Mouse (Mus musculus): ENCODE data around the gene Clasrp. TPM values are rescaled to one million over a fixed set of nuclear protein-coding genes. Genes with fewer than 3 reads are reported as not detected.

Gene Clasrp
- total RNA-seq (2021), result 10 to 100 TPM; 70.4 to 87.0 TPM
- long read RNA-seq, experiment 1, transcript Clasrp-209 (21 exons, 2,151 nt), result major isoform, 7 of 67 reads
- long read RNA-seq, experiment 1, transcript Clasrp-201 (21 exons, 2,180 nt), result minor isoform, 6 of 67 reads
- long read RNA-seq, experiment 1, partial matches to known transcripts, result 14 of 67 reads
- long read RNA-seq, experiment 1, other reads (novel, unspliced or antisense), result 39 of 67 reads
- long read RNA-seq, experiment 2, transcript Clasrp-209 (21 exons, 2,151 nt), result major isoform, 5 of 41 reads
- long read RNA-seq, experiment 2, transcript Clasrp-201 (21 exons, 2,180 nt), result major isoform, 5 of 41 reads
- long read RNA-seq, experiment 2, partial matches to known transcripts, result 5 of 41 reads
- long read RNA-seq, experiment 2, other reads (novel, unspliced or antisense), result 23 of 41 reads

GRCm38 (mm10) chr7:19603849-19604605 is at the start of gene Clasrp:
TSS of gene Clasrp (minus strand) at chr7:19604486.
- peak; percentile 95 to 96 for DNase-seq (ENCODE audit: low spot score in 2 of 2)

- no peak for DNase-seq (ENCODE audit: low spot score in 2 of 2)
Measured at GRCm38 (mm10) chr7:19652614-19653013, 48.3 kb upstream of the Clasrp start.

DNA sequence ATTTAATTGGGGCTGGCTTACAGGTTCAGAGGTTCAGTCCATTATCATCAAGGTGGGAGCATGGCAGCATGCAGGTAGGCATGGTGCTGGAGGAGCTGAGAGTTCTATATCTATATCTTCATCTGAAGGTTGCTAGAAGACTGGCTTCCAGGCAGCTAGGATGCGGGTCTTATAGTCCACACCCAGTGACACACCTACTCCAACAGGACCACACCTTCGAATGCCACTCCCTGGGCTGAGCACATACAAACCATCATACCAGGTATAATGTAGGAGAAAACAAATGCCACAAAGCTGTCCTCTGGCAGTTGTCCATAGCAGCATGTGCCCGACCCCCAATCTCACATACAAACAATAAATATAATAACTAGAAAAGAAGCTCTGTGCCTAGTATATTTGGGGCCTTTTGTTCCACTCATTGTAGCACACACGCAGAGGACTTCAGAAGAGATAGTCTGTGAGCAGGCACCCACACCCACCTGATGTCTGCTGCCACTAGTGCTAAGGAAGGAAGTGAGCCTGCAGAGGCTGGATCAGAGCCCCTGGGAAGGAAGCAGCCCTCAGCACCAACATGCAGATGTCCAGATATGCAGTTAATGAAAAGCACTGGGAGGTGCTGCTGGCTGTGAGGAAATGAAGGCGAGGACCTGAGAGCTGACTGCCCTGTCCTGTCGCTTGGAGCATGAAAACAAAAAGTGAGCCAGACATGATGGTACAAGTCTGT is 46.9 kb upstream of the Clasrp start:
- DNase-seq (ENCODE audit: low spot score in 2 of 2), result no peak

DNA sequence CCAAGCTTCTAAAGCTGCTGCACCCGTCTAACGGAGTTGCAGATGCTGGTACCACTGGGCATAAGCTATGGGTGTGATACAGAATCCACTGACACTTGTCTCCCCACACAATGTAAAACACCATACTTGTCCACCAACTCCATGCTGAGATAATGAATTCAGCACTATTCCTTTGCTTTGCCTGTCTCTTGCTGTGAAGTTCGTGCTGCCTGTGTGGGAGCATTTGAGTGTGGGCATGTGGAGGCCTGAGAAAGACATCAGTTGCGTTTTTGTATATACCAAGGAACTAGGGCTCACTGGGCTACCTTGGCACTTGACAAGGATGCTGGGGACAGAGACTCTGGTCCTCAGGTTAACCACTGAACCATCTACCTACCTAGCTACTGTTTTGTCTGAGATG is 36.9 kb upstream of the Clasrp start:
- DNase-seq (ENCODE audit: low spot score in 2 of 2), result peak in 1 of 2 experiments; percentile 61

DNA sequence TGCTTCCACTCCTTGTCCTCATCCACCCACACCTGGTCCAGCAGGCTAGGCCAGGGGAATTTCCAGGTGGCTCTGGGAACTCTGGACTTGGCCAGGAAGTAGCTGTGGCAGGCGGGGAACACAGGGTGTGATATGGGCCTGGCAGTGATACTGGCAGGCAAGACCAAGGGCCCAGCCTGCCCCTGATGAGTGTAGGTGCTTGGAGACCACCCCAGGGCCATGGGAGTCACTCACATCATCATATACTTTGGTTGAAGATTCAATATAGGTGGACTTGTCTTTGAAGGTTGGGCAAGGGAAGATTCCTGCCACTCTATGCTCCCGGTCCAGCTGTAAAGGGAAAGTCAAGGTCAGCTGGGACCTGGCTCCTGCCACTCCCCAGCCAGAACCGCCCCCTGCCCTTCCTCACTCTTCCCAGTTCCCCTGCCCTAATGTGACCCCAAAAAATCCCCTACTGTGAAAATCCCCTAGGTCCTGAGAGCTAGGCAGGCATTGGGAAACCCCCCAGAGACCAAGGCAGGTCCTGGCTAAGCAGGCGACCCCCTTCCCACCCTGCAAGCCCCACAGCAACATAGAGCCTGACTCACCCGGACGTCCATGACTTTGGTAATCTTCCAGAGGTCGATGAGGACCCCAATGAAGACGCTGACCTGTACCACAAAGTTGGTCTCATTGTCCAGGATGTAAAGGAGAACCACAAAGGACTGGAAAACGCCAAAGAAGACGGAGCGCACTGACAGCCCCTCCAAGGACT is 31.0 kb upstream of the Clasrp start:
- DNase-seq (ENCODE audit: low spot score in 2 of 2), result no peak

GRCm38 (mm10) chr7:19634591-19634990 is 30.3 kb upstream of the Clasrp start:
- DNase-seq (ENCODE audit: low spot score in 2 of 2), result no peak

- no peak for DNase-seq (ENCODE audit: low spot score in 2 of 2)
Measured at GRCm38 (mm10) chr7:19633855-19634254, 29.6 kb upstream of the Clasrp start.

GRCm38 (mm10) chr7:19633197-19633596 is 28.9 kb upstream of the Clasrp start:
- no peak for DNase-seq (ENCODE audit: low spot score in 2 of 2)

DNA sequence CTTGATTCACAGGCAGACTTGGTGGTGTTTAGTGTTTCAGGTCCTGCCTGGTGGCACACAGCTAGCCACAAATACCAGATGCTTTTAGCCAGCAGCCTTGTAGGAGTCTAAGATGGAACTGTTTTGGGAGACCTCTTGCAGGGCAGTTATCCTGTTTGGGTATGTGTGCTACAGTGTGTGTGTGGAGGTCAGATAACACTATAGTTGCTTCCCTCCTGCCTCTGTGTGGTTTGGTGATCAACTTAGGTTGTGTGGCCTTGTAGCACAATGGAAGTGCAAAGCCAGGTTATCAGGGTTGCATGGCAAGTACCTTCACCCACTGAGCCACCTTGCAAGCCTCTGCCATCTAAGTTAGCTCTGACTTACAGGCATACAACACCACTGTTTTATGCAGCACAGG is 28.4 kb upstream of the Clasrp start:
- DNase-seq (ENCODE audit: low spot score in 2 of 2), result no peak

DNA sequence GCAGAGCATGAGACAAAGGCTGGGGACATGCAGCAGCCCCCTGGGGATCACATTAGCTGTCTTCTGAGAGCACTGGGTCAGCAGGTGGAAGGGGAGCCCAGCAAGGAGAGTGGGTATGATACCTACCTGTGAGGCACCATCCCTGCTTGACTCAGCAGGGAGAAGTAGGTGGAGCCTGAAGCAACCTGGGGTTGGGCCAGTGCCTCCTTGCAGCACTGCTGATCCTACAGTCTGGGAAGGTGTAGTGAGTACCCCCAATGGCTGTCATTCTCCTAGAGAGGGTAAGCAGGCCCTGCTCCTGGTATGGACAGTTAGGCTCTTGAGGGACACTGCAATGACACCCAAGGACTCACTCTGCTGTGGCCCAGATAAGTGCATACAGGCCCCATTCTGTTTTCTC is 28.0 kb upstream of the Clasrp start:
- DNase-seq (ENCODE audit: low spot score in 2 of 2), result no peak

- peak; percentile 91 to 93 for DNase-seq (ENCODE audit: low spot score in 2 of 2)
Measured at GRCm38 (mm10) chr7:19629361-19629734, 25.1 kb upstream of the Clasrp start, which contains the start of gene Relb. TSS of gene Relb (minus strand) at chr7:19629438.

DNA sequence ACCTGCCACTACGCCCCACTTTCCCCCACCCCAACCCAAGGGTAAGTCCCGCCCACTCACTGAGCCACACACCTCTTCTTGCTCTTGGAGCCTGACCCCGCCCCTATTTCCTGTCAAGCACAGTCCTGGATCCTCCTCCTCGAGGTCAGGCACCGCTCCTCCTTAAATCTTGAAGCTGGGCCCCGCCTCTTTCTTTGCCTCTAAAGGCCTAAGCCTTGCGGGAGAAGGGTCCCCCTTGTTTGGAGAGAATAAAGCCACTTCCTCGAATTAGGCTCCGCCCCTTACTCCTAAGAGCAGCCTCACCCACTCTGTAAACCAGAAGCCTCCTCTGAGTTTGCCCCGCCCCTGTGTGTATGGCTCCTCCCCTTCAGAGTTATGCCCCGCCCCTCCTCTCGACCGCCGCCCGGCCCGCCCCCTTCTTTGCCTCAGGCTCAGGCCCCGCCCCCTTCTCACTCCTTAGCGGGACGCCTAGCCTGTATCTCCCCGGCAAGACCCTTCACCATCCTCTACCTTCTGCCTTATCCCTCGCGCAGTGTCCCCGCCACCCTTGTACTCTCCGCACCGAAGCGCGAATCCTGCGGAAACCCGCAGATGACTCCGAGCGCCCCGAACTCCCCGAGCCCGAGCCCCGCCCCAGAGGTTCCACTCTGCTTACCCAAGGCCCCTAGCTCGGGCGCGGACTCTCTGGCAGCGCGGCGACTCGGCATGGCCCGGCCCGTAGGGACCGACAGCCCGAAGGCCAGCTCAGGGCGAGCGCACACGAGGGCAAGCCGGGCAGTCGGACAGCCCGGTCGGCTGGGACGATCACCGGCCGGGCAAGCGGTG is 24.5 kb upstream of the Clasrp start:
- DNase-seq (ENCODE audit: low spot score in 2 of 2), result peak; percentile 82 to 86

- no peak for DNase-seq (ENCODE audit: low spot score in 2 of 2)
Measured at GRCm38 (mm10) chr7:19628192-19628535, 23.9 kb upstream of the Clasrp start.

- no peak for DNase-seq (ENCODE audit: low spot score in 2 of 2)
Measured at GRCm38 (mm10) chr7:19627721-19628120, 23.4 kb upstream of the Clasrp start.

DNA sequence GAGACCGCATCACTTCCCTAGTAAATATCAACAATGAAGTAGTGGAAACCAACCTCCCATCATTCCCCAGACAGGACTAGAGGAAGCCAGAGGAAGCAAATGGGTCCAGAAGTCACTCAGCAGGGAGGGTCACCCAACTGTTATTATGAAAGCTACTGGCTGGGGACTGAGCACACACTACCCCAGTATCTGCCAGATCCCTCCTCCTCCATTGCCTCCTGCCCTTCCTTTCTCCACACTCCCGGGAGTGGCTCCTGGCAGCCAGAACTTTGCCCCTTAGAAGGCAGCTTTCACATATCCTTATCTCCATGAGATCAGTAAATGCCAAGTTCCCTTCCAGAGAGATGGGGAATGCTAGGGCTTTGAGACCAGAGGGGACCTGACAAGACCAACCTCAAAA is 19.1 kb upstream of the Clasrp start:
- DNase-seq (ENCODE audit: low spot score in 2 of 2), result no peak

GRCm38 (mm10) chr7:19622241-19622640 is 18.0 kb upstream of the Clasrp start:
- DNase-seq (ENCODE audit: low spot score in 2 of 2), result no peak

- peak; percentile 45 to 68 for DNase-seq (ENCODE audit: low spot score in 2 of 2)
Measured at GRCm38 (mm10) chr7:19620811-19621210, 16.5 kb upstream of the Clasrp start.

GRCm38 (mm10) chr7:19619004-19619801 is 14.9 kb upstream of the Clasrp start:
- peak; percentile 76 to 80 for DNase-seq (ENCODE audit: low spot score in 2 of 2)

- no peak for DNase-seq (ENCODE audit: low spot score in 2 of 2)
Measured at GRCm38 (mm10) chr7:19615036-19615577, 10.8 kb upstream of the Clasrp start.
